Mouse (Mus musculus) ZHBTc4 (cell line): ENCODE measurements around the gene Fam185a.

Experiments
- DNase-seq: peaks from one replicate; pipeline ENCODE4 v3.0.0-alpha.2; 2011; ENCODE audit warnings: low read depth, low spot score

Fam185a gene

GRCm38 (mm10) chr5:21424614-21425602 is at the start of gene Fam185a, which contains the start of gene Ccdc146:
Fam185a (plus strand) TSS chr5:21424958.
Ccdc146 (minus strand) TSS chr5:21424677.
- DNase-seq: peak; percentile 98

GRCm38 (mm10) chr5:21376935-21377334 is 47.8 kb upstream of the Fam185a start:
- no peak for DNase-seq

DNA sequence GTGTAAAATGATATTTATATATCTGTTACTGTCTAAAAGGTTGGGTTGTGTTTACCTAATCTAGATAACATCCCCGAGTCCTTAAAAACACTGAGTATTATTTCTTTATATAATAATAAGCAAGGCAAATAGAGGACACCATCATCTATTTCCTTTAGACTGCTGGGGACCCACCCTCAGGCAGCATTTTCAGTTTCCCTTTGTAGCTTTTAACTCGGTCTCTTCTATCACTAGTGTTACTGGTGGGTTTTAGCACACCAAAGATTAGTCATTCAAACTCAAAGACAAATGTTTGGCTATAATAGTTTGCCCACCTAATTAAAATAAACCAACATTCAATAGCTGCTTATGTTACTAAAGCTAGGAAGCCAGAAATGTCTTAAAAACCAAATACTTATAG is 46.4 kb upstream of the Fam185a start:
- DNase-seq: no peak

GRCm38 (mm10) chr5:21381986-21382385 is 42.8 kb upstream of the Fam185a start:
- no peak for DNase-seq

DNA sequence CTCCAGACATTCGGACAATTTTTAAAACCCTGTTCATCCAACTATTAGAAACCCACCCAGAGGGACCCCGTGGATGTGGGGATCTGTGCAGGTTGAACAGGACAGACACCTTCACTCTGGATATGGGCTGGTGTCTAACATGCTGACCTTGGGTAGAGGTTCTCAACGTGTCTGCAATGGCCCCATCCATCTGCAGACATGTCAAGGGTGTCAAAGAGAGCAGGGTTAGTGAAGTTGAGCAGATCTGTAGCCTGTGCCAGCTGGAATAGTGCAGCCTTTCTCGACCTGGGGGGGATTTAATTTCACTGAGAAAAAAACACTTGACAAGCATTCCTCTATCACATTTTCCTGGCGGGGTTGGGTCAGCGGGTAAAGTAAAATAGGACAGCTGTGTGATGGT is 42.1 kb upstream of the Fam185a start:
- DNase-seq: no peak

DNA sequence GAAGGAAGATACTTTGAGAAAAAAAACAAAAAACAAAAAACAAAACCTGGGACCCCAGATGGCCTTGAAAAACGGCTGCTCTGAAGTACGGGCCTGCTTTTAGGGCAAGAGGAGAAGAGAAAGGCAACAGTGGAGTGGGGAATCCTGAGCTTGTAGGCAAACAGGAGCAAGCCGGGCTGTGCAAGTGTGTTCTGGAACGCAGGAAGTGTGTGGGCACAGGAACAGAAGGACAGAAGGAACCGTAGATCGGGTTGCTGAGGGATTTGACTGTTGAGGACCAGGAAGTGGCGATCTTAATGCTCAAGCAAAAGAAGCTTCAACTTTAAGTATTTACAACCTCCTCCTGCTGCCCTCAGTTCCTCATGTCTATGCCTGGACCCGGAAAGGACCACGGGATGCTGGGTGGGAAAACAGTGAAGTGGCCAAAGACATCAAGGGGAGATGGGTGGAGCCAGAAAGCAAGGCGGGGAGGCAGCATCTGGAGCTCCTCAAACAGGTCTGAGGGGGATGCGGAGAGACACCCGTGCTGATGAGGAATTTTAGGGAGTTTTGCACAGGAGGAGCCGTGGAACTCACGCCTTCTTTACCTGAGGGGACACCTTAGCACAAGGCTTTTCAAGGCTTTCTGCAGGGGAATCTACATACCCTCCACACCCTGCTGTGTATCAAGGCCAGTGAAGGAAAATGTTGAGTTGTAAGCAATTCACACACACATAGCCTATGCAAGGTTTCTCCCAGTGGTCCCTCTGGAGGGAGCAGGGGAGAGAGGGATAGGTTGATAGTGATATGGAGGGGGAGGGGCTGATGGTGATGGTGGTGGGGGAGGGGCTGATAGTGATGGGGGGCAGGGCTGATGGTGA is 41.1 kb upstream of the Fam185a start:
- peak; percentile 38 for DNase-seq

DNA sequence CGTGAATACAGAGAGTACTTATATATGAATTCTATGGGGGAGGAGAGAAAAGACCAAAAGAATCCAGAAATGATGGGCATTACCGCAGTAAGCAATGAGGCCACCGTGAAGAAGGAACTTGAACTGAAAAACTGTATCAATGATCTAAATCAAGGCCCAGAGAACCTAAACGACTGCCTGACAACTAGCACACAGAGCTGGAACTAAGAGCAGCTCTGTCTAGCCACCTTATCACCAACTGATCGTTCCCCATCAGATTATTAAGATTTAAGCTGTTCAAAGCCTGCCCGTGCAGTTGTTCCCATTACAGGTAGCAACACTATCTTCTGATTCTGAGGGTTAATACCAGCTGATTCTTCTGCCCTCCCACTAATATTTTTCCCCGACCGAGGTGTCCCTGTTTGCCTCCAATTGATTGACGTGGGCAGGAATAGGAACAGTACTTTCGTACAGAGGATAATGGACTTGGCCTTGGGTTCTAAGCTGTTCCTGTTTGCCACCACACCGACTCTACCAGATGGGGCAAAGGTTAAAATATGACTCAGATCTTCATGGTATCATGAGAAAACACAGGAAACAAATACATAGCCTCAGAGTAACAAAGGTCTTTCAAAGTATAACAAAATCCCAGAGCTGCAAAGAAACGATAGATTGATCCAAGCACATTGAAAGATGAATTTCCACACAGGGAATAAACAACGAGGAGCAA is 40.4 kb upstream of the Fam185a start:
- no peak for DNase-seq

- no peak for DNase-seq
Observed at GRCm38 (mm10) chr5:21384976-21385375, 39.8 kb upstream of the Fam185a start.

- DNase-seq: no peak
Observed at GRCm38 (mm10) chr5:21386432-21386831, 38.3 kb upstream of the Fam185a start.

DNA sequence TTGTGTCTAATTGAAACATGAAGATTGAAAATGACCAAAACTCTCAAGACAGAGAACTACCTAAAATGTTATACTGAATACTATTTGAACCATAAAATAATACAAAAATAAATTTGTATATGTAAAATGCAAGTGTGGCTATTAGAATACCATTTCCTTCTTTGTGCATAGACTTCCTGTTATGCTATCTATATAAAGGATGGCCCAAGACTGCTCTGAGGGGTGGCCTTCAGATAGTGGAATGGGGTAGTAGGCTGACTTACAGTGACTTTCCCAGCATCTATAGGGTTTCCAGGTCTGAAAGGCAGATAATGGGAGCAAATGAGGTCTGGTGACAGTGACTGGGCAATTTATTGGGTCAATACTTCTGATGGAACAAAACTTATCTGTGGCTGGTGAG is 37.4 kb upstream of the Fam185a start:
- no peak for DNase-seq

DNA sequence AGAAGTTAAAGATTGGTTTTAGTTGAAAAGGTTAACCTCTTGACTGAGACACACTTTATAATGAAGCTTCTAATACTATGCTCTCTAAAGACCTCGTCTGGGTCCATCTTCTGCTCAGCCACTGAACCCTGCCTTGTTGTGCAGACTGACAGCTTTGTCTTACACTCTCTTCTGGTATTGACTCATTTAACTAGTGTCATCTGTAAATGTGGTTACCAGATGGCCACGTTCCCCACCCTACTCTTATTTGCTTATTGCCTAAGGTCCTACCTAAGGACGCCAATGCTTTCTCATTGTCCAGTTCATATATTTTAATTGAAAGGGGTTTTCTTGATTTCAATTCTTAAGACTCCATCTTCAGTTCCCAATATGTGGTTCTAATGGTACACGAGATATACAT is 35.9 kb upstream of the Fam185a start:
- no peak for DNase-seq

DNA sequence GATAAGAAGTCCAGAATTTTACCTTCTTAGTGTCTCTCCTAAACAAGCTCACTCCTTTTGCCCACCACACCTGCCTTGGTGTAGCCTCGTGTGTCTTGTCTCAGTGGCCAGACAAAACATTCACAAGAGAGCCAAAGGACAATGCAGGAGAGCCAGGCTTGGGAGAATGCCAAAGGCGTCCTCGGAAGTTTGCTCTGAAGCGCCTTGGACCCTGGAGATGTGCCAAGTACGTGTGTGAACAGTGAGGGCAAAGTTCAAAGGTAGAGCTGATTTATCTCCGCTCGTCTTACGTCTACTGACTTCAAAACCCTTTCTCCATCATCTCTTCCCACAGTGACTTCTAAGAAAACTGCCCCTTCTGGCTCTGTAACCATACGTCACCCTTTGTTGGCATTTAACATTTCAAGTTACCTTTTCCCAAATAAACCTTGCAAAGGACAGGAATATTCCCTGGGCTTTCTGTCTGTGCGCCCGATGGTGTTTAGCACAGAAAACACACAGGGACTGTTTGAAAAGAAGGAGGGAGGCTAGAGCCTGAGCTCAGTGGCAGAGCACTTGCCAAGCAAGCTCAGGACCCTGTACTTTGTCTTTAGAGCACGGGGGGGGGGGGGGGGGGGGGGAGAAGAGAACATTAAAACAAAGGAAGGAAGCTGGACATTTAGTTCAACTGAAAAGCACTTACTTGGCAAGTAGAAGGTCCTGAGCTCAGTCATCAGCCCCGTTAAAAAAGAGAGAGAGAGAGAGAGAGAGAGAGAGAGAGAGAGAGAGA is 33.0 kb upstream of the Fam185a start:
- no peak for DNase-seq

DNA sequence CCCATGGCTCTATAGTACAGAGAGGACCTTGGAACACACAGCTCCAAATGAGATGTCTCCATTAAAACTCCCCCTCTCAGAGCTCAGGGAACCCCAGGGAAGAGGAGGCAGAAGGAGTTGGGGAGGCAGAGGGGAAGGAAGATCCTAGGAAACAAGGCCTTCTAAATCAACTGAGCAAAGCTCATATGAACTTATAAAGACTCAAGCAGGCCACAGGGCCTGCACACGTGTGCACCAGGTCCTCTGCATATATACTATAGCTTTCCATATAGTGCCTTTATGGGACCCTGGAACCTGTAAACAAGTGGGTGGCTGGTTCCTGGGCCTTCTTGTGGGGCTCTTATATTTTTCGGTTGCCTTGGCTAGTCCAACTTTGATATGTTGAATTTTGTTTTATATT is 30.2 kb upstream of the Fam185a start:
- DNase-seq: no peak

DNA sequence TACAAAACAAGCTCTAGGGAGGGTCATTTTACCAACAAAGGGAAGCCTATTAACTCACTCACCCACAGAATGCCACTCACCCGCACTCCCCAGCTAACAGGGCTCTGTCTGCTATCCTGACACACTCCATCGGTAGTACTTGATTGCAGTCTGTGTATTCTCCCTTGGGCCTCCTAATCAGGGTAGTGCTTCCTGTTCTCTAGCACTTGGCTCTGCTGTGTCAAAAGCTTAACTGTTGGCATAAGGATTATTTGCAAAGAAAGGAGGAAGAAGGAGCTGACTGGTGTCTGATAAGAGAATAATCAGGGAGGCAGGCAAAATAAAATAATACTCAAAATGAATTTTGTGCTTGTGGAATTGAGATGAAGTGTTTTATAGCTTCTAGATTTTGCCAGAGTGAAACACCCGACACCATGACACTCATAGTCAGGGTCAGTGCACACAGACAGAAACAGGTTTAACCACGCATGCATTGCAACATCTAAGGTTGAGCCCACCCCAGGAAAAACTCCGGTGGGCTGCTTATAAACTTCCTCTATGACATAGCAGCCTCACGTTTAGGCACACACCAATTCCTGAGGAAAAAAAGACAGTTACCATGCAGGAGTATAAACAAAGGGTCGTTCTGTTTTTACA is 29.4 kb upstream of the Fam185a start:
- DNase-seq: no peak

DNA sequence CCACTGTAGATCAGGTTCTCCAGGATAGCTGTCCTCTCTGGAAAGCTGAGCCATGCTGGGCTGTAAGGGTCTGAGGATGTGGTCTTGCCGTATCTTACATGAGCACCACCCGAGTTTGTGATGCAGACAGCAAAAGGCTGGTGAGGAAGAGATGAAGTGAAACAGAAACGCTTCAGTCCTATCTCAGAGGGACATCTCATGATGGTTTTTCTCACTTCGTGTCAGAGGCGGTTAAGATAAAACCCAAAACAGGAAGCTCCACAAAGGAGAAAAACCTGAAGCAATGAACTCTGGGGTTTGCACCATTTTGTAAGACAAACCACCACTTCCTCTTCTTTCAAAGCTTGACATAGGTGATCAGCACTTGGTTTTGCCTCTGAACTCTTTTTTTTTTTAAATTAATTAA is 13.5 kb upstream of the Fam185a start:
- DNase-seq: no peak

DNA sequence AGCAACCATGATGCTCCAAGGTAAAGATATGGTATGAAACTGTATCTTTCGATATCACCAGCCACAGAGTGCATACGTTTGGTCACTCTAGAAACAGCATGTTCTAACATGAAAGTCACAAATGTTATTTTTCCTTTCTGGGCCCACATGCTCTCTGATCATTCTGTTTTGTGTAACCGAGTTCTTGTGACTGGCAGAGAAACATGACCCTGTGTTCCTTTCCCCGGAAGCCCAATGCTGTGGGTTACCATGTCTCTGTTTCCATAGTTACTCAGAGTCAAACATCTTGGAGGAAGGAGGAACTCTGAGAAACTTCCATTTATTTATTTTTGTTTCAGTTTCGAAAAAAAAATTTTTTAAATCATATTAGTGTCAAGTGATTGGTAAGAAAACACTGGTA is 12.7 kb upstream of the Fam185a start:
- DNase-seq: no peak

- DNase-seq: no peak
Observed at GRCm38 (mm10) chr5:21413322-21413721, 11.4 kb upstream of the Fam185a start.

- peak; percentile 77 for DNase-seq
Observed at GRCm38 (mm10) chr5:21414116-21414820, 10.5 kb upstream of the Fam185a start.

GRCm38 (mm10) chr5:21418613-21419012 is 6.1 kb upstream of the Fam185a start:
- no peak for DNase-seq

DNA sequence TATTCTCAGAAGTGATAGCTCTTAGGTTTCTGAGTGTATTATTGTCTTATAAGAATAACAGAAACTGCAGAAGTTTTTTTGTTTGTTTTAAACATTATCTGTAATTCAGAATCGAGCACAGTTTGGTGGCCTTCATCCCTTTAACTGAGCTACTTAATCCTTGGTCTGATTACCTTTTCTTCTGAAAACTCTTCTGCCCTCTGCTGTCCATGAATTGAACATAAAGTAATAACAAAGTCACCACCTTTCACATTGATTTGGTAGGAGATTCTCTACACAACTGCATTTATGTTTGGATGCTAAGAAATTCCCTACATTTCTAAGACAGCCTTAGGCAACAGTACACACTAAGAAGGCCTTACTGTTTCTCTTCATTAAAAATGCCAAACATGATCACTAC is 4.1 kb upstream of the Fam185a start:
- peak; percentile 31 for DNase-seq
